Mouse (Mus musculus) midbrain, postnatal 0 days (tissue): ENCODE results near the gene Adgrg4. TPM values are rescaled to one million over a fixed set of nuclear protein-coding genes. Genes with fewer than 3 reads are reported as not detected.

Experiments used
- ATAC-seq: fragments of 200-750 bp; cut with Nextera tagmentation; 2 replicates; pipeline ENCODE4 v1.8.0; 2017; ENCODE audit warnings: moderate number of reproducible peaks, mild to moderate bottlenecking, moderate TSS enrichment, moderate library complexity; ENCODE audit not compliant: low FRiP score
- DNase-seq: peaks from one replicate; pipeline ENCODE4 v3.0.0-alpha.2; 2015; ENCODE audit warnings: low spot score
- H3K27ac ChIP-seq: fragments of 300-500 bp; sonication (generic); 2 replicates; pipeline ENCODE4 v1.5.1; 2014; ENCODE audit warnings: low read depth, mild to moderate bottlenecking, low read length, mixed read lengths
- H3K27me3 ChIP-seq: fragments of 300-500 bp; sonication (generic); 2 replicates; pipeline ENCODE4 v1.6.1; 2014; ENCODE audit warnings: low read length, control low read depth, mixed read lengths; ENCODE audit not compliant: insufficient read depth
- H3K36me3 ChIP-seq: fragments of 300-500 bp; sonication (generic); 2 replicates; pipeline ENCODE4 v1.6.1; 2014; ENCODE audit warnings: low read length, control low read depth, mixed read lengths; ENCODE audit not compliant: insufficient read depth
- H3K4me1 ChIP-seq: fragments of 300-500 bp; sonication (generic); 2 replicates; pipeline ENCODE4 v1.6.1; 2014; ENCODE audit warnings: mild to moderate bottlenecking, control low read depth, antibody characterized with exemption, low read length, mixed read lengths; ENCODE audit not compliant: insufficient read depth
- H3K4me2 ChIP-seq: fragments of 300-500 bp; sonication (generic); 2 replicates; pipeline ENCODE4 v1.6.1; 2014; ENCODE audit warnings: low read depth, mild to moderate bottlenecking, low read length, mixed read lengths; ENCODE audit not compliant: poor library complexity, severe bottlenecking
- H3K4me3 ChIP-seq: fragments of 300-500 bp; sonication (generic); 2 replicates; pipeline ENCODE4 v1.5.1; 2014; ENCODE audit warnings: low read depth, mild to moderate bottlenecking, low read length, moderate library complexity
- H3K9ac ChIP-seq: fragments of 300-500 bp; sonication (generic); replicated peaks from 2 replicates; pipeline ENCODE4 v1.6.1; 2014; ENCODE audit warnings: mild to moderate bottlenecking, low read length, moderate library complexity, mixed read lengths; ENCODE audit not compliant: poor library complexity, severe bottlenecking
- H3K9me3 ChIP-seq: fragments of 300-500 bp; sonication (generic); 2 replicates; pipeline ENCODE4 v1.6.1; 2016; ENCODE audit warnings: low read length, control low read depth
- CTCF ChIP-seq: IDR thresholded peaks from 2 replicates; pipeline ENCODE4 v1.5.1; 2016; ENCODE audit warnings: antibody characterized with exemption, mild to moderate bottlenecking
- WGBS: fragments of 180-500 bp; shearing (Covaris S2); extraction: QIAGEN DNeasy Blood & Tissue Kit; methylation state at CpG from one replicate; pipeline ENCODE4 v1.1.7; 2014; 5-methylcytosine and 5-hydroxymethylcytosine counted together
- polyA plus RNA-seq: library from polyadenylated mRNA; unstranded; fragments of >200 nt; fragmentation: Nextera tagmentation; extraction: Ambion mirVana; gene quantifications from 2 replicates; pipeline ENCODE4 v1.2.1, GENCODE M21; 2015
- total RNA-seq: library from RNA; depleted of rRNA; stranded (reverse); fragments of >200 nt; gene quantifications from 2 replicates; pipeline ENCODE4 v1.2.3, GENCODE M21; 2014; rRNA removed

Gene Adgrg4
- total RNA-seq (0.11 TPM in 1 of 2 replicates, not detected in the other), polyA plus RNA-seq (not detected in 2 replicates)

GRCm38 (mm10) chrX:56869863-56870262 is at the start of gene Adgrg4:
TSS of gene Adgrg4 (plus strand) at chrX:56870163.
- 74% methylated on average over 2 of the region's 2 CpGs for WGBS
- no peak within 1 kb of the TSS for H3K27ac ChIP-seq
- H3K9me3 ChIP-seq, result no peaks in the 10 kb centered on the region
- DNase-seq, result no peak
- no peak for TF ChIP-seq CTCF
- no peak within 1 kb of the TSS for H3K4me2 ChIP-seq
- no peaks in the 10 kb centered on the region for H3K27me3 ChIP-seq
- H3K4me1 ChIP-seq, result no peaks in the 10 kb centered on the region
- no peak for ATAC-seq
- no peaks in the 10 kb centered on the region for H3K36me3 ChIP-seq
- no peak within 1 kb of the TSS for H3K9ac ChIP-seq
- no peak within 1 kb of the TSS for H3K4me3 ChIP-seq

GRCm38 (mm10) chrX:56821765-56822603 is 48.0 kb upstream of the Adgrg4 start, which contains the start of gene Map7d3:
TSS of gene Map7d3 (minus strand) at chrX:56822326.
- 19% methylated on average over 35 of the region's 35 CpGs for WGBS
- TF ChIP-seq CTCF, result no peak
- Histone ChIP-seq H3K27me3 (no peaks in the 10 kb centered on the region), H3K27ac (no peak within 1 kb of the TSS), H3K9me3 (no peaks in the 10 kb centered on the region), H3K4me2 (peak within 1 kb of the TSS; percentile 62), H3K9ac (no peak within 1 kb of the TSS), H3K36me3 (no peaks in the 10 kb centered on the region), H3K4me1 (peaks cover 2% of the 10 kb centered on the region; the same call in 1 of the 2 replicates), H3K4me3 (peak within 1 kb of the TSS; percentile 37)
- DNase-seq (peak; percentile 1), ATAC-seq (no peak)

GRCm38 (mm10) chrX:56827492-56827891 is 42.5 kb upstream of the Adgrg4 start:
- Histone ChIP-seq H3K27me3 (no peaks in the 10 kb centered on the region), H3K27ac (no peak overlapping the region), H3K4me2 (no peak overlapping the region), H3K4me3 (no peak overlapping the region), H3K9ac (no peak overlapping the region), H3K36me3 (no peaks in the 10 kb centered on the region), H3K9me3 (no peaks in the 10 kb centered on the region), H3K4me1 (no peaks in the 10 kb centered on the region)
- WGBS, result 83% methylated on average over 6 of the region's 6 CpGs
- ATAC-seq, result no peak
- no peak for TF ChIP-seq CTCF
- DNase-seq, result no peak

- H3K4me1 ChIP-seq, result no peaks in the 10 kb centered on the region
- H3K9me3 ChIP-seq, result no peaks in the 10 kb centered on the region
- DNase-seq (no peak), ATAC-seq (no peak)
- H3K4me3 ChIP-seq, result no peak overlapping the region
- no peaks in the 10 kb centered on the region for H3K36me3 ChIP-seq
- no peak overlapping the region for H3K27ac ChIP-seq
- TF ChIP-seq CTCF, result no peak
- no peaks in the 10 kb centered on the region for H3K27me3 ChIP-seq
- no peak overlapping the region for H3K9ac ChIP-seq
- H3K4me2 ChIP-seq, result no peak overlapping the region
- WGBS, result 85% methylated on average over 6 of the region's 6 CpGs
Measured at GRCm38 (mm10) chrX:56835842-56836241, 34.1 kb upstream of the Adgrg4 start.

GRCm38 (mm10) chrX:56839369-56839768 is 30.6 kb upstream of the Adgrg4 start:
- Histone ChIP-seq H3K27ac (no peak overlapping the region), H3K9me3 (no peaks in the 10 kb centered on the region), H3K4me1 (no peaks in the 10 kb centered on the region), H3K4me2 (no peak overlapping the region), H3K36me3 (no peaks in the 10 kb centered on the region), H3K9ac (no peak overlapping the region), H3K27me3 (no peaks in the 10 kb centered on the region), H3K4me3 (no peak overlapping the region)
- TF ChIP-seq CTCF, result peak; percentile 82
- no peak for ATAC-seq
- DNase-seq, result peak; percentile 36

GRCm38 (mm10) chrX:56841255-56841654 is 28.7 kb upstream of the Adgrg4 start:
- peak; percentile 52 for TF ChIP-seq CTCF

More at GRCm38 (mm10) chrX:56841255-56841654, 28.7 kb upstream of the Adgrg4 start:
- no peak for ATAC-seq
- H3K4me1 ChIP-seq, result no peaks in the 10 kb centered on the region
- no peaks in the 10 kb centered on the region for H3K9me3 ChIP-seq
- WGBS, result 69% methylated on average over 5 of the region's 5 CpGs
- no peaks in the 10 kb centered on the region for H3K27me3 ChIP-seq
- peak; percentile 37 for DNase-seq
- no peak overlapping the region for H3K4me3 ChIP-seq
- no peak overlapping the region for H3K27ac ChIP-seq
- H3K9ac ChIP-seq, result no peak overlapping the region
- no peaks in the 10 kb centered on the region for H3K36me3 ChIP-seq
- H3K4me2 ChIP-seq, result no peak overlapping the region
